Comparison of ENCODE assay signal across 11 mouse cellular contexts in genomic region chr16:52333631-52334030, GRCm38 (mm10).
A peak's percentile ranks its signal among the peaks of the same experiment; 100 is the strongest.
DNase-seq lines count a peak whose midpoint lies in the region; ATAC-seq and TF ChIP-seq lines count a peak whose summit lies in the region.
"Had no signal": no experiment of that assay in that cellular context is flagged by ENCODE, and none has a peak within 500 bp of the region (broad histone marks: within the 10 kb centered on the region; RNA-seq: fewer than 3 reads in every experiment).

No protein-coding gene starts in this region.

- peak; percentile 88 for ATAC-seq in liver, embryonic 13.5 days (ENCODE audit: low read depth)

- no peaks in the 10 kb centered on the region for H3K36me3 ChIP-seq in liver, embryonic 13.5 days

- no peak overlapping the region for H3K4me2 ChIP-seq in liver, embryonic 13.5 days

- TF ChIP-seq CTCF in brain, embryonic 14.5 days (IDR thresholded peaks at IDR 0.05; ENCODE audit: borderline replicate concordance, extremely low read depth, insufficient read depth, insufficient read length), result no peak

- 63% methylated on average over 5 of the region's 5 CpGs for WGBS in liver, embryonic 13.5 days (ENCODE audit: insufficient replicate concordance)

- peaks cover 6% of the 10 kb centered on the region; the same call in 1 of the 2 replicates for H3K4me1 ChIP-seq in liver, embryonic 13.5 days (replicated peaks)
- H3K4me1 ChIP-seq: megakaryocyte, embryonic 14.5 days had no signal

- no peak for TF ChIP-seq POLR2A in brain, embryonic 14.5 days (IDR thresholded peaks at IDR 0.05; ENCODE audit: borderline replicate concordance, extremely low read depth, insufficient read depth, insufficient read length, poor library complexity, severe bottlenecking)

- no peak overlapping the region for H3K9ac ChIP-seq in liver, embryonic 13.5 days

- H3K9me3 ChIP-seq in liver, embryonic 13.5 days (replicated peaks), result no peaks in the 10 kb centered on the region
- H3K9me3 ChIP-seq: megakaryocyte, embryonic 14.5 days had no signal

- no peak overlapping the region for H3K4me3 ChIP-seq in liver, embryonic 13.5 days (replicated peaks)
- H3K4me3 ChIP-seq: megakaryocyte, embryonic 14.5 days had no signal

- no peak overlapping the region for H3K27ac ChIP-seq in liver, embryonic 13.5 days

- DNase-seq in NIH3T3 (ENCODE audit: low read depth), result peak; percentile 44
- peak; percentile 26 for DNase-seq in brain, embryonic 14.5 days (ENCODE audit: low read depth)
- no peak for DNase-seq in liver, embryonic 13.5 days
- DNase-seq in lung, postnatal 25 days (ENCODE audit: low spot score), result peak; percentile 86
- no peak for DNase-seq in embryo, embryonic 9.5 days (ENCODE audit: extremely low spot score)
- DNase-seq in kidney, postnatal 25 days, result no peak
- DNase-seq in cerebellum, postnatal 36 days, result no peak
- DNase-seq: adrenal gland, adult 8-10 months; kidney, adult 11 months; thymus, postnatal 36 days had no signal

- H3K27me3 ChIP-seq in liver, embryonic 13.5 days, result no peaks in the 10 kb centered on the region
- H3K27me3 ChIP-seq: megakaryocyte, embryonic 14.5 days had no signal

Comparison
In these comparisons a context has a peak if more than half of its experiments do, and no peak if none do; other contexts are left out.
1. DNase-seq: peak in NIH3T3 (single experiment), brain, embryonic 14.5 days (single experiment) and lung, postnatal 25 days (single experiment); none in liver, embryonic 13.5 days (single experiment), embryo, embryonic 9.5 days (single experiment), kidney, postnatal 25 days (0 of 2) and cerebellum, postnatal 36 days (0 of 2).